Mouse (Mus musculus): ENCODE measurements around the gene Hsd17b11.

The Hsd17b11 gene

GRCm38 (mm10) chr5:104021597-104022378, at the start of gene Hsd17b11:
Hsd17b11 (minus strand) TSS chr5:104021919.
- DNase-seq (ENCODE audit: low read depth, low spot score): peak; percentile 66

- DNase-seq (ENCODE audit: low read depth, low spot score): no peak
Observed at GRCm38 (mm10) chr5:104071048-104071447, 49.3 kb upstream of the Hsd17b11 start.

GRCm38 (mm10) chr5:104068751-104069150, 47.0 kb upstream of the Hsd17b11 start:
- DNase-seq (ENCODE audit: low read depth, low spot score): peak; percentile 56

GRCm38 (mm10) chr5:104062773-104063551, 41.2 kb upstream of the Hsd17b11 start:
- DNase-seq (ENCODE audit: low read depth, low spot score): no peak

GRCm38 (mm10) chr5:104061936-104062772, 40.4 kb upstream of the Hsd17b11 start:
- DNase-seq (ENCODE audit: low read depth, low spot score): no peak

GRCm38 (mm10) chr5:104060429-104060828, 38.7 kb upstream of the Hsd17b11 start:
- no peak for DNase-seq (ENCODE audit: low read depth, low spot score)

- no peak for DNase-seq (ENCODE audit: low read depth, low spot score)
Observed at GRCm38 (mm10) chr5:104059628-104060027, 37.9 kb upstream of the Hsd17b11 start.

- DNase-seq (ENCODE audit: low read depth, low spot score): peak; percentile 72
Observed at GRCm38 (mm10) chr5:104058021-104058420, 36.3 kb upstream of the Hsd17b11 start.

- DNase-seq (ENCODE audit: low read depth, low spot score): no peak
Observed at GRCm38 (mm10) chr5:104056295-104056694, 34.6 kb upstream of the Hsd17b11 start.

- no peak for DNase-seq (ENCODE audit: low read depth, low spot score)
Observed at GRCm38 (mm10) chr5:104055816-104056215, 34.1 kb upstream of the Hsd17b11 start.

GRCm38 (mm10) chr5:104054938-104055337, 33.2 kb upstream of the Hsd17b11 start:
- no peak for DNase-seq (ENCODE audit: low read depth, low spot score)

GRCm38 (mm10) chr5:104052956-104053355, 31.2 kb upstream of the Hsd17b11 start:
- peak; percentile 62 for DNase-seq (ENCODE audit: low read depth, low spot score)

- peak; percentile 16 for DNase-seq (ENCODE audit: low read depth, low spot score)
Observed at GRCm38 (mm10) chr5:104048139-104048538, 26.4 kb upstream of the Hsd17b11 start.

- DNase-seq (ENCODE audit: low read depth, low spot score): peak; percentile 33
Observed at GRCm38 (mm10) chr5:104047200-104048105, 25.7 kb upstream of the Hsd17b11 start.

GRCm38 (mm10) chr5:104046256-104047199, 24.8 kb upstream of the Hsd17b11 start, which contains the start of gene Nudt9:
Nudt9 (plus strand) TSS chr5:104046306.
- peak; percentile 99 for DNase-seq (ENCODE audit: low read depth, low spot score)

- DNase-seq (ENCODE audit: low read depth, low spot score): no peak
Observed at GRCm38 (mm10) chr5:104043704-104044103, 22.0 kb upstream of the Hsd17b11 start.

GRCm38 (mm10) chr5:104042906-104043305, 21.2 kb upstream of the Hsd17b11 start:
- DNase-seq (ENCODE audit: low read depth, low spot score): no peak

GRCm38 (mm10) chr5:104039154-104039932, 17.6 kb upstream of the Hsd17b11 start:
- DNase-seq (ENCODE audit: low read depth, low spot score): peak; percentile 52

GRCm38 (mm10) chr5:104036686-104037085, 15.0 kb upstream of the Hsd17b11 start:
- no peak for DNase-seq (ENCODE audit: low read depth, low spot score)
